Mouse (Mus musculus): ENCODE measurements around the gene Ilf2. TPM values are rescaled to one million over a fixed set of nuclear protein-coding genes. Genes with fewer than 3 reads are reported as not detected.

Ilf2 gene
- total and polyA plus RNA-seq, 3 experiments = 13.9 to 32.2 (median 30.6) TPM

- Histone ChIP-seq H3K27ac (no peak overlapping the region), H3K36me3 (ENCODE audit: control insufficient read depth, insufficient read depth, low read length) (no peaks in the 10 kb centered on the region), H3K4me3 (no peak overlapping the region), H3K9ac (ENCODE audit: low read depth, low read length) (no peak overlapping the region), H3K4me1 (ENCODE audit: control insufficient read depth, insufficient read depth, low read length) (no peaks in the 10 kb centered on the region), H3K79me2 (replicated peaks; ENCODE audit: control insufficient read depth, insufficient read depth, low read length) (no peaks in the 10 kb centered on the region; the same call in 1 of the 2 replicates), H3K27me3 (ENCODE audit: control insufficient read depth, insufficient read depth, low read length) (peaks cover 4% of the 10 kb centered on the region)
- 90% methylated on average over 10 of the region's 10 CpGs for WGBS
- intact Hi-C loops (cut with DNase I) = loop anchor here (5.0 to 10.0 kb wide), 2 partner anchors 173 to 245 kb away; partner anchors contain the start of gene Gatad2b
- no peak for TF ChIP-seq POLR2A (IDR thresholded peaks at IDR 0.05; ENCODE audit: insufficient read depth, low read depth, low read length)
- TF ChIP-seq EP300 (IDR thresholded peaks at IDR 0.05; ENCODE audit: insufficient read depth, low read depth, low read length) = no peak
- TF ChIP-seq CTCF (IDR thresholded peaks at IDR 0.05) = no peak
- DNase-seq = no peak
Measured at GRCm38 (mm10) chr3:90467618-90468300, 8.2 kb upstream of the Ilf2 start.

- Histone ChIP-seq H3K36me3 (ENCODE audit: control insufficient read depth, insufficient read depth, low read length) (peaks cover 4% of the 10 kb centered on the region), H3K27me3 (ENCODE audit: control insufficient read depth, insufficient read depth, low read length) (no peaks in the 10 kb centered on the region), H3K4me3 (no peak overlapping the region), H3K79me2 (replicated peaks; ENCODE audit: control insufficient read depth, insufficient read depth, low read length) (0 out of 2 replicates have a peak, but pooled peaks cover 1% of the 10 kb centered on the region), H3K27ac (no peak overlapping the region), H3K4me1 (ENCODE audit: control insufficient read depth, insufficient read depth, low read length) (peaks cover 3% of the 10 kb centered on the region), H3K9ac (ENCODE audit: low read depth, low read length) (no peak overlapping the region)
- TF ChIP-seq EP300 (IDR thresholded peaks at IDR 0.05; ENCODE audit: insufficient read depth, low read depth, low read length) (no peak), CTCF (IDR thresholded peaks at IDR 0.05) (peak; percentile 81), POLR2A (IDR thresholded peaks at IDR 0.05; ENCODE audit: insufficient read depth, low read depth, low read length) (no peak)
- intact Hi-C loops (cut with DNase I) = no loop called here
- peak in 1 of 2 experiments; percentile 50 for DNase-seq
- WGBS = 12% methylated on average over 3 of the region's 3 CpGs
Measured at GRCm38 (mm10) chr3:90472213-90472612, 3.7 kb upstream of the Ilf2 start.

GRCm38 (mm10) chr3:90475151-90475830, 635 bp upstream of the Ilf2 start:
- H3K36me3 ChIP-seq (ENCODE audit: control insufficient read depth, insufficient read depth, low read length) = peaks cover 8% of the 10 kb centered on the region
- DNase-seq = no peak
- H3K79me2 ChIP-seq (replicated peaks; ENCODE audit: control insufficient read depth, insufficient read depth, low read length) = 0 out of 2 replicates have a peak, but pooled peaks cover 1% of the 10 kb centered on the region
- H3K4me1 ChIP-seq (ENCODE audit: control insufficient read depth, insufficient read depth, low read length) = peaks cover 3% of the 10 kb centered on the region
- H3K27ac ChIP-seq = no peak overlapping the region
- peak overlapping the region; percentile 35 for H3K4me3 ChIP-seq
- no peaks in the 10 kb centered on the region for H3K27me3 ChIP-seq (ENCODE audit: control insufficient read depth, insufficient read depth, low read length)
- TF ChIP-seq POLR2A (IDR thresholded peaks at IDR 0.05; ENCODE audit: insufficient read depth, low read depth, low read length) (no peak), EP300 (IDR thresholded peaks at IDR 0.05; ENCODE audit: insufficient read depth, low read depth, low read length) (no peak), CTCF (IDR thresholded peaks at IDR 0.05) (no peak)
- 31% methylated on average over 16 of the region's 16 CpGs for WGBS
- no peak overlapping the region for H3K9ac ChIP-seq (ENCODE audit: low read depth, low read length)
- intact Hi-C loops (cut with DNase I) = no loop called here

DNA sequence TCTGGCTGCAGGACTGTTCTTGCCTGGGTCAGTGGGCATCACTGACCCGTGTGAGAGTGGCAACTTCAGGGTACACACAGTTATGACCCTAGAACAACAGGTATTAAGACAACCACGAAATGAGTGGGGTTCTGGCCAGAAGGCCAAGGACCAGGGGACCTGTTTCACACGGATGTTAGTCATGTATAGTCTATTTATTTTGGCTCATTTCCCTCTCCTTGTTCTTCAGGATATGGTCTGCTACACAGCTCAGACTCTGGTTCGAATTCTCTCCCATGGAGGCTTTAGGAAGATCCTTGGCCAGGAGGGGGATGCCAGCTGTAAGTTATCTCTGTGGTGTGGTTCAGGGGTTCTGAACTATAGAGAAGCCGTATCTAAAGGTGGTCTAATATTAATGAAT, 11.1 kb downstream of the Ilf2 start:
- H3K9ac ChIP-seq (ENCODE audit: low read depth, low read length) = no peak overlapping the region
- H3K36me3 ChIP-seq (ENCODE audit: control insufficient read depth, insufficient read depth, low read length) = peaks cover 4% of the 10 kb centered on the region
- 47% methylated on average over 5 of the region's 5 CpGs for WGBS
- H3K27ac ChIP-seq = no peak overlapping the region
- peaks cover 1% of the 10 kb centered on the region for H3K4me1 ChIP-seq (ENCODE audit: control insufficient read depth, insufficient read depth, low read length)
- TF ChIP-seq POLR2A (IDR thresholded peaks at IDR 0.05; ENCODE audit: insufficient read depth, low read depth, low read length) (no peak), CTCF (IDR thresholded peaks at IDR 0.05) (no peak), EP300 (IDR thresholded peaks at IDR 0.05; ENCODE audit: insufficient read depth, low read depth, low read length) (no peak)
- no peak for DNase-seq
- H3K27me3 ChIP-seq (ENCODE audit: control insufficient read depth, insufficient read depth, low read length) = no peaks in the 10 kb centered on the region
- no peak overlapping the region for H3K4me3 ChIP-seq
- no peaks in the 10 kb centered on the region for H3K79me2 ChIP-seq (replicated peaks; ENCODE audit: control insufficient read depth, insufficient read depth, low read length)
- intact Hi-C loops (cut with DNase I) = no loop called here

DNA sequence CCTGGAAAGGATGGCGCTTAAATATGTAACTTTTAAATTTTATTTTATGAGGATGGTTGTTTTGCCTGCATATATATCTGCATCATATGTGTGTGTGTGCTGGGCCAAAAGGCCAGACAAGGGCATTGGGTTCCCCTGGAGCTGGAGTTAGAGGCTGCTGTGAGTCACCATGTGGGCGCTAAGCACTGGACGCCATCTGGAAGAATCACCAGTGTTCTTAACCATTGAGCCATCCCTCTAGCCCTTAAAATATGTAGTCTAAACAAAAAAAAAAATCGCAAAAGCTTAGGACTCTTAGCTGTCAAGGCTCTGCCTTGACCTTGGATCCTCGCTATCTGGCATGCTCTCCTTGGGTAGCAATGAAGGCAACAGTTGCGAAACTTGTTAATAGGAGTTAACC, 12.7 kb downstream of the Ilf2 start:
- intact Hi-C loops (cut with DNase I) = no loop called here
- H3K36me3 ChIP-seq (ENCODE audit: control insufficient read depth, insufficient read depth, low read length) = peaks cover 4% of the 10 kb centered on the region
- WGBS = 84% methylated on average over 6 of the region's 6 CpGs

More for the DNA sequence above, 12.7 kb downstream of the Ilf2 start:
- TF ChIP-seq CTCF (IDR thresholded peaks at IDR 0.05) (no peak), EP300 (IDR thresholded peaks at IDR 0.05; ENCODE audit: insufficient read depth, low read depth, low read length) (no peak), POLR2A (IDR thresholded peaks at IDR 0.05; ENCODE audit: insufficient read depth, low read depth, low read length) (no peak)
- Histone ChIP-seq H3K4me3 (no peak overlapping the region), H3K27ac (no peak overlapping the region), H3K79me2 (replicated peaks; ENCODE audit: control insufficient read depth, insufficient read depth, low read length) (no peaks in the 10 kb centered on the region), H3K9ac (ENCODE audit: low read depth, low read length) (no peak overlapping the region), H3K4me1 (ENCODE audit: control insufficient read depth, insufficient read depth, low read length) (peaks cover 1% of the 10 kb centered on the region), H3K27me3 (ENCODE audit: control insufficient read depth, insufficient read depth, low read length) (no peaks in the 10 kb centered on the region)
- no peak for DNase-seq
